Mouse (Mus musculus) MEL (cell line): ENCODE results near the gene Vmn1r49.
"Not testable (repeated sequence)": the region's sequence is repeated elsewhere in the genome, so short reads cannot be mapped to it uniquely, and the experiment has no call there.

Experiments
- CTCF ChIP-seq, 3 experiments: IDR thresholded peaks in 2 of 3; conservative IDR thresholded peaks in 1 of 3; 2 replicates each; pipeline ENCODE4 v1.5.1; 2011 to 2012; ENCODE audit warnings: low read length in 3 of 3, low read depth in 2 of 3, mild to moderate bottlenecking in 2 of 3, improper control_type of control experiment in 1 of 3, inconsistent platforms in 1 of 3, mixed read lengths in 1 of 3, moderate library complexity in 1 of 3; ENCODE audit not compliant: control insufficient read depth in 1 of 3, insufficient read depth in 1 of 3, poor library complexity in 1 of 3, severe bottlenecking in 1 of 3
- EP300 ChIP-seq, 2 experiments: IDR thresholded peaks; 2 replicates each; pipeline ENCODE4 v1.6.1; 2011; ENCODE audit warnings: improper control_type of control experiment in 2 of 2, low read length in 2 of 2, low read depth in 1 of 2, mild to moderate bottlenecking in 1 of 2
- ETS1 ChIP-seq: IDR thresholded peaks from 2 replicates; pipeline ENCODE4 v1.6.1; 2012; ENCODE audit warnings: low read depth, mild to moderate bottlenecking, inconsistent platforms, low read length, improper control_type of control experiment, moderate library complexity
- MAX ChIP-seq: IDR thresholded peaks from 2 replicates; pipeline ENCODE4 v1.6.1; 2011; ENCODE audit warnings: low read length, improper control_type of control experiment
- POLR2A ChIP-seq, 2 experiments: IDR thresholded peaks; 2 replicates each; pipeline ENCODE4 v1.6.1; 2011 to 2012; ENCODE audit warnings: low read length in 2 of 2, mild to moderate bottlenecking in 2 of 2, control low read depth in 1 of 2, improper control_type of control experiment in 1 of 2, low read depth in 1 of 2, moderate library complexity in 1 of 2; ENCODE audit not compliant: control insufficient read depth in 1 of 2, insufficient read depth in 1 of 2, poor library complexity in 1 of 2
- POLR2AphosphoS5 ChIP-seq: IDR thresholded peaks from 2 replicates; pipeline ENCODE4 v1.6.1; 2012; ENCODE audit warnings: low read depth, borderline replicate concordance, mild to moderate bottlenecking, inconsistent platforms, low read length, moderate library complexity, mixed read lengths
- USF2 ChIP-seq, 2 experiments: IDR thresholded peaks; 2 replicates each; pipeline ENCODE4 v1.6.1; 2011 to 2012; ENCODE audit warnings: improper control_type of control experiment in 2 of 2, low read length in 2 of 2, borderline replicate concordance in 1 of 2, inconsistent platforms in 1 of 2, low read depth in 1 of 2, mild to moderate bottlenecking in 1 of 2; ENCODE audit not compliant: insufficient read depth in 1 of 2

DNA sequence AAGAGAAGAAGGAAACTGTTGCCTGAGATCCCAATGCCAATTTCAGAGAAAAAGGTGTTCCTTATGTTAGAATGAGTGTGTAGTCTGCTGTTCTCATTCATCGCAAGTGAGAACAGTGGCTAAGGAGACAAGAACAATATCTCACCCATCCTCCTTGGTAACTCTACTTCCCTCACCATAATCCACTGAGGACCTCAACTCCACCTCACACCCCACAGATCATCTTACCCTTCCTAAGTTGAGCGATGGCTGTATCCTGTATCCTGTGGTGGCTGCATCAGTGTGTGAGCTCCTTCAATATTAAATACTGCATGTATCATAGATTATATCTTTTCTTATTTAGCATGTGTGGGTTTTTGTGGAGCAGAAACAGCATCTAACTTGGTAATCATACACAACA lies 41.6 kb downstream of the Vmn1r49 start, which contains the start of gene Vmn1r48:
- not testable (repeated sequence) for TF ChIP-seq POLR2A (IDR thresholded peaks at IDR 0.05; ENCODE audit: control insufficient read depth in 1 of 2, insufficient read depth in 1 of 2, low read depth in 1 of 2, low read length in 2 of 2, poor library complexity in 1 of 2); POLR2AphosphoS5; MAX; USF2 (IDR thresholded peaks at IDR 0.05; ENCODE audit: borderline replicate concordance in 1 of 2, insufficient read depth in 1 of 2, low read depth in 1 of 2, low read length in 2 of 2); CTCF (IDR thresholded peaks at IDR 0.05 in 2 of 3, conservative IDR thresholded peaks at IDR 0.05 in 1 of 3; ENCODE audit: control insufficient read depth in 1 of 3, insufficient read depth in 1 of 3, low read depth in 2 of 3, low read length in 3 of 3, poor library complexity in 1 of 3, severe bottlenecking in 1 of 3); EP300 (IDR thresholded peaks at IDR 0.05; ENCODE audit: low read depth in 1 of 2, low read length in 2 of 2); ETS1
